Mouse (Mus musculus): ENCODE measurements around the gene Lims1. TPM values are rescaled to one million over a fixed set of nuclear protein-coding genes. Genes with fewer than 3 reads are reported as not detected.

The Lims1 gene
- polyA plus RNA-seq, 1 experiment from 2014 or later, result 61.0 TPM

DNA sequence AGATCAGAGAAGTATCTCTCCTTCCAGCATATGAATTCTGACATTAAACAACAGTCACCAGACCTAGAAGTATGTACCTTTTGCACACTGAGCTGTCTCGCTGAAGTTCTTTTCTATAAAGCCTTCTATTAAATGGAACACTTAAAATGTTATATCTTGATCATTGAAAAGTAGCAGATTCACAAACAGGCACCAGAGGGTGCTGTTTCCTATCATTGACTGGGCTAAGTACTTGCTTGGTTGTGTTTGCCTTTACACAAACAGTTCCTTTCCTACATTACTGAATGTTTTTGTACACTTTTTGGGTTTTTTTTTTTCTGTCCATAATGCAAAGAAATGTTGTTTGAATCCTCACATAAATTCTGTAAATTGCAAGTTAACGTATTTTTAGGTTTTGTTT, 35.9 kb downstream of the Lims1 start:
- H3K4me2 ChIP-seq (ENCODE audit: low read length), result no peak overlapping the region
- H3K9ac ChIP-seq (ENCODE audit: low read depth, low read length), result no peak overlapping the region
- no peaks in the 10 kb centered on the region for H3K9me3 ChIP-seq (ENCODE audit: control insufficient read depth, low read length)
- ATAC-seq, result no peak
- no peaks in the 10 kb centered on the region for H3K27me3 ChIP-seq (replicated peaks; ENCODE audit: control insufficient read depth, insufficient read depth, low read length)
- H3K4me1 ChIP-seq (ENCODE audit: control insufficient read depth, insufficient read depth, low read depth, low read length), result no peaks in the 10 kb centered on the region
- H3K4me3 ChIP-seq (ENCODE audit: low read length), result no peak overlapping the region
- H3K36me3 ChIP-seq (ENCODE audit: control insufficient read depth, insufficient read depth, low read length), result no peaks in the 10 kb centered on the region
- no peak overlapping the region for H3K27ac ChIP-seq (ENCODE audit: low read depth, low read length)
- 88% methylated on average over 2 of the region's 2 CpGs for WGBS

DNA sequence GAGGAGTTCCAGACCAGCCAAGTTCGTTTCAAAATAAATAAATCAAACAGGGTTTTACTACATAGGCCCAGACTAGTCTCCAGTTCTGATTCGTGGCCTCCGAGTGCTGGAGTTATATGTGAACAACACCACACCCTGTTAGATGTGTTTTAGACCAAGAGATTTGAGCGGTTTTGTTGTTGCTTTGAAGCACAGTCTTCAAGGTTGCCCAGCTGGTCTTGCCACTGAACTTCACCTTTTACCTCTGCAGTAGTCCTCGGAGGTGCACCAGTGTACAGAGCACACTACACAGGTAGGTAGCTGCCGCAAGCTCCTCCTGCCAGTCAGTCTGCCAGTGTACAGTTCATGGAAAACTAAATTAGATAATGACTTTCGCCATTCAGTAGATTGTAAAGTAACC, 36.7 kb downstream of the Lims1 start:
- Histone ChIP-seq H3K9ac (ENCODE audit: low read depth, low read length) (no peak overlapping the region), H3K4me3 (ENCODE audit: low read length) (no peak overlapping the region), H3K9me3 (ENCODE audit: control insufficient read depth, low read length) (no peaks in the 10 kb centered on the region), H3K36me3 (ENCODE audit: control insufficient read depth, insufficient read depth, low read length) (no peaks in the 10 kb centered on the region), H3K27me3 (replicated peaks; ENCODE audit: control insufficient read depth, insufficient read depth, low read length) (no peaks in the 10 kb centered on the region), H3K4me2 (ENCODE audit: low read length) (no peak overlapping the region), H3K27ac (ENCODE audit: low read depth, low read length) (no peak overlapping the region), H3K4me1 (ENCODE audit: control insufficient read depth, insufficient read depth, low read depth, low read length) (no peaks in the 10 kb centered on the region)
- 92% methylated on average over 7 of the region's 7 CpGs for WGBS
- no peak for ATAC-seq

DNA sequence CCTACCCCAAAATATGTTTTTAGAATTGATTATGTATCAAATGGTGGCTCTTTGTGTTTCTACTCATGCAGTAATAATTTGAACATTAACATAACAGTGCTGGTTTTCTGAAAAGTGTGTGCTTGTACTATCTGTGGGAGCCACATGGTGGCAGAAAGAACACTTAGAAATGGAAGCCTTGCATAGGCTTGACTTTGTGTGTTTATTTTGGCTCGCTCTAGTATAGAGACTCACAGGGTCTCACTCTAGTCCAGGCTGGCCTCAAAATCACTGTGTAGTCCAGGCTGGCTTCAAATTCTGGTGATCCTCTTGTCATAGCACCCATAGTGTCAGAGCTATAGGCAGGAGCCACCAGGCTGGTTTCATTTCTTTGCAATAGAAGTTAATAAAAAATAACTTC, 39.5 kb downstream of the Lims1 start:
- H3K27ac ChIP-seq (ENCODE audit: low read depth, low read length), result no peak overlapping the region
- no peak overlapping the region for H3K4me2 ChIP-seq (ENCODE audit: low read length)
- H3K9ac ChIP-seq (ENCODE audit: low read depth, low read length), result no peak overlapping the region
- ATAC-seq, result peak; percentile 71
- no peak overlapping the region for H3K4me3 ChIP-seq (ENCODE audit: low read length)
- 76% methylated on average over 1 of the region's 1 CpGs for WGBS
- no peaks in the 10 kb centered on the region for H3K36me3 ChIP-seq (ENCODE audit: control insufficient read depth, insufficient read depth, low read length)
- H3K4me1 ChIP-seq (ENCODE audit: control insufficient read depth, insufficient read depth, low read depth, low read length), result no peaks in the 10 kb centered on the region
- no peaks in the 10 kb centered on the region for H3K27me3 ChIP-seq (replicated peaks; ENCODE audit: control insufficient read depth, insufficient read depth, low read length)
- H3K9me3 ChIP-seq (ENCODE audit: control insufficient read depth, low read length), result no peaks in the 10 kb centered on the region

GRCm38 (mm10) chr10:58364770-58365515, 41.7 kb downstream of the Lims1 start:
- H3K27ac ChIP-seq (ENCODE audit: low read depth, low read length), result no peak overlapping the region
- H3K27me3 ChIP-seq (replicated peaks; ENCODE audit: control insufficient read depth, insufficient read depth, low read length), result no peaks in the 10 kb centered on the region
- no peaks in the 10 kb centered on the region for H3K4me1 ChIP-seq (ENCODE audit: control insufficient read depth, insufficient read depth, low read depth, low read length)
- WGBS, result 89% methylated on average over 5 of the region's 5 CpGs
- no peak overlapping the region for H3K9ac ChIP-seq (ENCODE audit: low read depth, low read length)
- H3K4me3 ChIP-seq (ENCODE audit: low read length), result no peak overlapping the region
- H3K36me3 ChIP-seq (ENCODE audit: control insufficient read depth, insufficient read depth, low read length), result no peaks in the 10 kb centered on the region
- H3K4me2 ChIP-seq (ENCODE audit: low read length), result no peak overlapping the region
- no peaks in the 10 kb centered on the region for H3K9me3 ChIP-seq (ENCODE audit: control insufficient read depth, low read length)
- no peak for ATAC-seq

- Histone ChIP-seq H3K4me2 (ENCODE audit: low read length) (no peak overlapping the region), H3K9ac (ENCODE audit: low read depth, low read length) (no peak overlapping the region), H3K4me3 (ENCODE audit: low read length) (no peak overlapping the region), H3K27ac (ENCODE audit: low read depth, low read length) (no peak overlapping the region), H3K36me3 (ENCODE audit: control insufficient read depth, insufficient read depth, low read length) (no peaks in the 10 kb centered on the region), H3K27me3 (replicated peaks; ENCODE audit: control insufficient read depth, insufficient read depth, low read length) (no peaks in the 10 kb centered on the region), H3K4me1 (ENCODE audit: control insufficient read depth, insufficient read depth, low read depth, low read length) (peaks cover 3% of the 10 kb centered on the region; the same call in 1 of the 2 replicates), H3K9me3 (ENCODE audit: control insufficient read depth, low read length) (no peaks in the 10 kb centered on the region)
- WGBS, result 79% methylated on average over 7 of the region's 7 CpGs
- no peak for ATAC-seq
Measured at GRCm38 (mm10) chr10:58368791-58369706, 45.8 kb downstream of the Lims1 start.

DNA sequence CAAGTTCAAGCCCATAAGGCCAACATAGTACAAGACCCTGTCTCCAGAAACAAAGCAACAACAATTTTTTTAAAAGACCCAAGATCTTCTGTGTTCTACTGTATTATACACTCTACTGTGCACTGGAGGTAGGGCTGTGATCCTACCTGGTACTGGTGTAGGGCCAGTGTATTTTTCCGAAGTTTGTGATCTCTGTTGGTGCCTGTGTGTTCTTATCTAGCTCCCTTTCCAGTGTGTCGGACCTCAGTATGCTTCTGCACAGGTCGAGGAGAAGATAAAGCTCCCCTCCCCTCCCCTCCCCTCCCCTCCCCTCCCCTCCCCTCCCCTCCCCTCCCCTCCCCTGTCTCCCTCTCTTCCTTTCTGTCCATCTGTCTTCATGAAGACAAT, 46.4 kb downstream of the Lims1 start:
- H3K4me2 ChIP-seq (ENCODE audit: low read length), result no peak overlapping the region
- no peaks in the 10 kb centered on the region for H3K36me3 ChIP-seq (ENCODE audit: control insufficient read depth, insufficient read depth, low read length)
- no peak overlapping the region for H3K4me3 ChIP-seq (ENCODE audit: low read length)
- H3K27me3 ChIP-seq (replicated peaks; ENCODE audit: control insufficient read depth, insufficient read depth, low read length), result no peaks in the 10 kb centered on the region
- peaks cover 3% of the 10 kb centered on the region; the same call in 1 of the 2 replicates for H3K4me1 ChIP-seq (ENCODE audit: control insufficient read depth, insufficient read depth, low read depth, low read length)
- no peak for ATAC-seq
- H3K9ac ChIP-seq (ENCODE audit: low read depth, low read length), result no peak overlapping the region
- WGBS, result 40% methylated on average over 3 of the region's 3 CpGs
- H3K9me3 ChIP-seq (ENCODE audit: control insufficient read depth, low read length), result no peaks in the 10 kb centered on the region
- no peak overlapping the region for H3K27ac ChIP-seq (ENCODE audit: low read depth, low read length)

DNA sequence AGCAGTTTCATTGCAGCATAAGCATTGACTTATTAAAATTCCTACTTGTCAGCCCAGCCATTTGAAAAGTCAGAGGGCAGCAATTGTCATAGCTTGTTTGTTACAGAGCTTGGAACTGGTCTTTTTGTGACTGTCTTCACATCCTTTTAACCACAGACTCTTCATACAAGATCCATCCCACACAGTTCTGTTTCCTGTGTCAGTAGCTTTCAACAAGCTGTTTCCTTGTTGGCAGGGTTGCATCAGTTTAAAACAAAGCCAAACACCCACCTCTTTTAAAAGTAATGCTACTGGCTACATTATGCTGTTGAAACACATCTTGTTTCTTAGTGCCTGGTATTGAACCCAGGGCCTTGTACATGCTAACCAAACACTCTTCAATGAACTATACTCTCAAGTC, 46.9 kb downstream of the Lims1 start:
- ATAC-seq, result no peak
- Histone ChIP-seq H3K27me3 (replicated peaks; ENCODE audit: control insufficient read depth, insufficient read depth, low read length) (no peaks in the 10 kb centered on the region), H3K4me3 (ENCODE audit: low read length) (no peak overlapping the region), H3K36me3 (ENCODE audit: control insufficient read depth, insufficient read depth, low read length) (no peaks in the 10 kb centered on the region), H3K9ac (ENCODE audit: low read depth, low read length) (no peak overlapping the region), H3K4me2 (ENCODE audit: low read length) (no peak overlapping the region), H3K27ac (ENCODE audit: low read depth, low read length) (no peak overlapping the region), H3K9me3 (ENCODE audit: control insufficient read depth, low read length) (no peaks in the 10 kb centered on the region), H3K4me1 (ENCODE audit: control insufficient read depth, insufficient read depth, low read depth, low read length) (peaks cover 3% of the 10 kb centered on the region; the same call in 1 of the 2 replicates)

GRCm38 (mm10) chr10:58370559-58370958, 47.3 kb downstream of the Lims1 start:
- no peak for ATAC-seq
- Histone ChIP-seq H3K4me2 (ENCODE audit: low read length) (no peak overlapping the region), H3K9me3 (ENCODE audit: control insufficient read depth, low read length) (no peaks in the 10 kb centered on the region), H3K27ac (ENCODE audit: low read depth, low read length) (no peak overlapping the region), H3K36me3 (ENCODE audit: control insufficient read depth, insufficient read depth, low read length) (no peaks in the 10 kb centered on the region), H3K27me3 (replicated peaks; ENCODE audit: control insufficient read depth, insufficient read depth, low read length) (no peaks in the 10 kb centered on the region), H3K4me3 (ENCODE audit: low read length) (no peak overlapping the region), H3K4me1 (ENCODE audit: control insufficient read depth, insufficient read depth, low read depth, low read length) (peaks cover 3% of the 10 kb centered on the region; the same call in 1 of the 2 replicates), H3K9ac (ENCODE audit: low read depth, low read length) (no peak overlapping the region)

GRCm38 (mm10) chr10:58371279-58371842, 48.1 kb downstream of the Lims1 start:
- no peak overlapping the region for H3K4me2 ChIP-seq (ENCODE audit: low read length)
- ATAC-seq, result peak; percentile 32; the same call in 1 of the 2 replicates
- no peaks in the 10 kb centered on the region for H3K27me3 ChIP-seq (replicated peaks; ENCODE audit: control insufficient read depth, insufficient read depth, low read length)
- no peaks in the 10 kb centered on the region for H3K9me3 ChIP-seq (ENCODE audit: control insufficient read depth, low read length)
- no peak overlapping the region for H3K27ac ChIP-seq (ENCODE audit: low read depth, low read length)
- H3K9ac ChIP-seq (ENCODE audit: low read depth, low read length), result no peak overlapping the region
- peaks cover 3% of the 10 kb centered on the region; the same call in 1 of the 2 replicates for H3K4me1 ChIP-seq (ENCODE audit: control insufficient read depth, insufficient read depth, low read depth, low read length)
- no peak overlapping the region for H3K4me3 ChIP-seq (ENCODE audit: low read length)
- H3K36me3 ChIP-seq (ENCODE audit: control insufficient read depth, insufficient read depth, low read length), result no peaks in the 10 kb centered on the region
- 52% methylated on average over 14 of the region's 14 CpGs for WGBS
